Mouse (Mus musculus): ENCODE data around the gene Hes5. TPM values are rescaled to one million over a fixed set of nuclear protein-coding genes. Genes with fewer than 3 reads are reported as not detected.

Hes5 gene
- polyA plus RNA-seq, 1 experiment from 2014 or later: 0.24 TPM

DNA sequence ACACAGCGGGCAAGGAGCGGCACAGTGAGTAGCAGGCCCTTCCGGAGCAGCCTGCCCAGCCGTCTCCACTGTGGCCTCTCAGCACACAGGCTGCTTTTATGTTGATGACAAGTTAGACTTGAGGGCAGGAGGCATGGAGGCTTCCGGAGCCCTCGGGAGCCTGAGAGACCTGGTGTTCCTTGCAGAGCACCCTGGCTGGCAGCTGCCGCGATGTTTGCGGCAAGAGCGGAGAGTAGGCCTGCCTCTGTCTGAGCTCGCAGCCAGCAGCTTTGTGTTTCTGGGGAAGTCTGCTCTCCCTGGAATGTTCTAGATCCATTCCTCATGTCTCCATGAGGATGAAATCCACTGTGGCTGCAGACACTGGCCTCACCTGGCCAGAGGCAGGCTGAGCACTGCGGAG, 11.8 kb downstream of the Hes5 start:
- H3K4me3 ChIP-seq (ENCODE audit: control insufficient read depth in 1 of 2, insufficient read depth in 1 of 2, low read depth in 1 of 2, low read length in 2 of 2): no peak overlapping the region
- H3K9ac ChIP-seq (ENCODE audit: low read length): no peak overlapping the region
- 93% methylated on average over 12 of the region's 12 CpGs for WGBS
- H3K27me3 ChIP-seq (ENCODE audit: control insufficient read depth, insufficient read depth, low read length): no peaks in the 10 kb centered on the region
- no peaks in the 10 kb centered on the region for H3K9me3 ChIP-seq (ENCODE audit: control insufficient read depth, low read length)
- peaks cover 90% of the 10 kb centered on the region for H3K36me3 ChIP-seq (ENCODE audit: control insufficient read depth, insufficient read depth, low read length)
- H3K27ac ChIP-seq (replicated peaks in 1 of 2; ENCODE audit: control insufficient read depth in 1 of 2, insufficient read depth in 1 of 2, low read depth in 2 of 2, low read length in 2 of 2): no peak overlapping the region
- ATAC-seq (ENCODE audit: insufficient number of reproducible peaks, insufficient read depth, low FRiP score, low read depth): no peak
- H3K4me1 ChIP-seq (ENCODE audit: control insufficient read depth in 2 of 2, insufficient read depth in 2 of 2, low read length in 2 of 2): peaks cover 2 to 9% of the 10 kb centered on the region in 2 experiments; a peak in 2 of 4 replicates
- H3K4me2 ChIP-seq (ENCODE audit: low read length): no peak overlapping the region

DNA sequence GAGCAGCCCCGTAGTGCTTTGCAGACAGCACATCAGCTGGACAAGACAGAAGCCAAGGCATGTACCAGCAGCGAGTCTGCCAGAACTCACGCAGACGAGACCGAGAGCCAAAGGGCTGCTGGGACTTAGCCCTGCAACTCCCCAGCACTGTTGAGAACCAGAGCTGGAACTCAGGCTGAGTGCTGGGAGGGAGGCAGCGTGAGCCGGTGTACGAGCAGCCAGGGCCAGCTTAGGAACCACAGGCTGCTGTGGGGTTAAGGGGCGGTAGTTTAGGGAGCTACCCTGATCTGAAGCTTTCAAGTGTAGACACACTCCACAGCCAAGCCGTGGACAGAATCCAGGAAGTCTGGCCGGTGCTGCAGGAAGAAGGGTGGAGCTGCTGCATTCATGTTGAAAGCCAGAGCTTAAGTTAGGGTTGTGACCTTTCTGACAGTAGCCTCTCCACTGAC, 13.5 kb downstream of the Hes5 start:
- ATAC-seq (ENCODE audit: insufficient number of reproducible peaks, insufficient read depth, low FRiP score, low read depth): no peak
- Histone ChIP-seq H3K4me2 (ENCODE audit: low read length) (no peak overlapping the region), H3K9me3 (ENCODE audit: control insufficient read depth, low read length) (no peaks in the 10 kb centered on the region), H3K36me3 (ENCODE audit: control insufficient read depth, insufficient read depth, low read length) (peaks cover 100% of the 10 kb centered on the region), H3K27me3 (ENCODE audit: control insufficient read depth, insufficient read depth, low read length) (no peaks in the 10 kb centered on the region), H3K27ac (replicated peaks in 1 of 2; ENCODE audit: control insufficient read depth in 1 of 2, insufficient read depth in 1 of 2, low read depth in 2 of 2, low read length in 2 of 2) (no peak overlapping the region), H3K4me3 (ENCODE audit: control insufficient read depth in 1 of 2, insufficient read depth in 1 of 2, low read depth in 1 of 2, low read length in 2 of 2) (no peak overlapping the region), H3K4me1 (ENCODE audit: control insufficient read depth in 2 of 2, insufficient read depth in 2 of 2, low read length in 2 of 2) (no peaks in the 10 kb centered on the region), H3K9ac (ENCODE audit: low read length) (no peak overlapping the region)
- 85% methylated on average over 11 of the region's 11 CpGs for WGBS

DNA sequence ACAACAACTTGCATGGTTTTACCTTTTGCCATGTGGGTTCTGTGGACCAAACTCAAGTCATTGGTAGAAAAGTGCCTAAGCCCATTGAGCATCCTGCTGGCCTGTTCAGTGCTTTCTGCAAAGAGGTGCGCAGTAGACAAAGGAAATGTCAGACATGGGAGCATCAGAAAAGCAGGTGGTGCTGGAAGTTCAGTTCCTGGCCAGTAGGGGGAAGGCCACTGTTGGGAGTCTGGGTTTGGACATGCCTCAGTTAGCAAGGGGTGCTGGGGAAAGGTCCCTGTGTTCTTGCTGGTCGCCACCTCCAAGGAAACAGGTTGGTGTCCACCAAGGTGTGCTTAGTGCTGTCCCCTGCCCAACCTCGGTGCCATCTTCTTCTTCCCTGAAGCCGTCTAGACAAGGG, 19.4 kb downstream of the Hes5 start:
- no peak for ATAC-seq (ENCODE audit: insufficient number of reproducible peaks, insufficient read depth, low FRiP score, low read depth)
- Histone ChIP-seq H3K9ac (ENCODE audit: low read length) (no peak overlapping the region), H3K9me3 (ENCODE audit: control insufficient read depth, low read length) (no peaks in the 10 kb centered on the region), H3K36me3 (ENCODE audit: control insufficient read depth, insufficient read depth, low read length) (peaks cover 64% of the 10 kb centered on the region), H3K4me2 (ENCODE audit: low read length) (no peak overlapping the region), H3K27me3 (ENCODE audit: control insufficient read depth, insufficient read depth, low read length) (peaks cover 19% of the 10 kb centered on the region), H3K4me1 (ENCODE audit: control insufficient read depth in 2 of 2, insufficient read depth in 2 of 2, low read length in 2 of 2) (no peaks in the 10 kb centered on the region), H3K4me3 (ENCODE audit: control insufficient read depth in 1 of 2, insufficient read depth in 1 of 2, low read depth in 1 of 2, low read length in 2 of 2) (no peak overlapping the region), H3K27ac (replicated peaks in 1 of 2; ENCODE audit: control insufficient read depth in 1 of 2, insufficient read depth in 1 of 2, low read depth in 2 of 2, low read length in 2 of 2) (no peak overlapping the region)
- WGBS: 86% methylated on average over 4 of the region's 4 CpGs

DNA sequence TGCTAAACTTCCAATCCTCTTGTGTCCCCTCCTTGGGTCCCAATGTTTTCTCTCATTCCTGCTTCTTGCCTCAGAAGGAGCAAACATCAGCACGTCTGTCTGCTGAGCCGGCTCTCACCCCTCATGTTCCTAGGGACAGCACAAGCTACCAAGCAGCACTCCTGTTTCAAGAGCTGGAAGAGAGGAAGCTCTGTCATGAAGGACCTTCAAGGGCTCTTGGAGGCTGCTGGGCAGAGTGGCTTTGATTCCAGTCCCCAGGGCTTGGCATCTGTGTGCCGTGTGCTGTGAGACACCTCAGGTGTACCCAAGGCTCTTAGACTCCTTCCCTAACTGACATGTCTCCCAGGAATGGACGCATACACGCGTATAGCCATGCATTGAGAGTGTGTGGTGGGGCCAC, 20.4 kb downstream of the Hes5 start:
- Histone ChIP-seq H3K4me1 (ENCODE audit: control insufficient read depth in 2 of 2, insufficient read depth in 2 of 2, low read length in 2 of 2) (peaks cover 3 to 4% of the 10 kb centered on the region in 2 experiments; a peak in 2 of 4 replicates), H3K4me3 (ENCODE audit: control insufficient read depth in 1 of 2, insufficient read depth in 1 of 2, low read depth in 1 of 2, low read length in 2 of 2) (no peak overlapping the region), H3K27ac (replicated peaks in 1 of 2; ENCODE audit: control insufficient read depth in 1 of 2, insufficient read depth in 1 of 2, low read depth in 2 of 2, low read length in 2 of 2) (no peak overlapping the region), H3K9ac (ENCODE audit: low read length) (no peak overlapping the region), H3K27me3 (ENCODE audit: control insufficient read depth, insufficient read depth, low read length) (peaks cover 20% of the 10 kb centered on the region), H3K9me3 (ENCODE audit: control insufficient read depth, low read length) (no peaks in the 10 kb centered on the region), H3K36me3 (ENCODE audit: control insufficient read depth, insufficient read depth, low read length) (peaks cover 55% of the 10 kb centered on the region), H3K4me2 (ENCODE audit: low read length) (no peak overlapping the region)
- WGBS: 79% methylated on average over 6 of the region's 6 CpGs
- ATAC-seq (ENCODE audit: insufficient number of reproducible peaks, insufficient read depth, low FRiP score, low read depth): no peak

DNA sequence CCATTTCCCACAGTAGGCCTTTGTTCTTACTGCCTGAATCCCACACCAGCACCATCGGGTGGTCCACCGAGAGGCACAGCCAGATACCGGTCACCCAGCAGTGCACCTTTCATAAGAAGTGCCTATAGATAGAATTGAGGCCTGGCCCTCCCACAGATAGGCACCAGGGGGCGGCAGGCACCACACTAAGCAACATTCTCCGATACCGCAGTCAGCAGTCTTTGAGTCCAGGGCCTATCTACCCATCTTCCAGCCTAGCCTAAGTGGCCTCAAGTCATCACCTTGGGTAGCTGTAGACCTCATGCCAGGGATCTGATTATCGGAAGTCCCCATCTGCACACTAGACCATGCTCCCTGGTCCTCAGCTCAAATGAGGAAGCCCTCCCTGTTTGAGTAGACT, 20.8 kb downstream of the Hes5 start:
- Histone ChIP-seq H3K27ac (replicated peaks in 1 of 2; ENCODE audit: control insufficient read depth in 1 of 2, insufficient read depth in 1 of 2, low read depth in 2 of 2, low read length in 2 of 2) (no peak overlapping the region), H3K4me1 (ENCODE audit: control insufficient read depth in 2 of 2, insufficient read depth in 2 of 2, low read length in 2 of 2) (peaks cover 3 to 6% of the 10 kb centered on the region in 2 experiments; a peak in 2 of 4 replicates)
- WGBS: 33% methylated on average over 7 of the region's 7 CpGs

DNA sequence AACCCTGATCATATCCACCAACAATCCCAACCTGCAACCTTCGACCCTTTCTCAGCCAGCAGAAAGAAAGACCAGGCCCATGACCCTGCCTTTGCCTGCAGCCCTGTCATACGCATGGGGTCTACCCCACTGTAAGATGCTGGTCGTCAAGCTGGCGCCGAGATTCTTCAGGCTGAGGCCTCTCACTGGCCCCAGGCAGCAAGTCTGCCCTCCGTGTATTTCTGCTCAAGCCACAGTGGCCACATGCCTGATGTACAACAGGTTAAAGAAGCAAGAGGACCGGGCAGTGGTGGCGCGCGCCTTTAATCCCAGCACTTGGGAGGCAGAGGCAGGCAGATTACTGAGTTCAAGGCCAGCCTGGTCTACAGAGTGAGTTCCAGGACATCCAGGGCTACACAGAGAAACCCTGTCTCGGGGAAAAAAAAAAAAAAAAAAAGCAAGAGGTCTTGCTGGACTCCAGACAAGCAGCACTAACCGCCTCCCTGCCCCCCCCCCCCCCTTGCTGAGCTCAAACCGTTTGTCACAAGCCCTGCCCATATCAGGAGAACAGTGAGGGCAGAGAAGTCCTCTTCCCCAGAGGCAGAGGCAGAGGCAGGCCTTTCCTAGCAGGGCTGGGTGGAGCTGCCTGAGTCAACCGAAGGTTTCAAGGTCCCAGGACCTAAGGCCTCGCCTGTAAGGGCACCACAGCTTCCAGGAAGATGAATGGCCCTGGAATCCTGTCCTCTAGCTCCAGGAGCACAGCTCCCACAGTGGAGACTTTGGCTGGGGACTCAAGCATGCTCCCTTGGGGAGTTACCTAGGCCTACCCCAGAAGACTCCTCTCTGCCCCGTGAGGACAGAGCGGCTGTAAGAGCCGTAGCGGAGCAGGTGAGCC, 21.8 kb downstream of the Hes5 start:
- Histone ChIP-seq H3K4me1 (ENCODE audit: control insufficient read depth in 2 of 2, insufficient read depth in 2 of 2, low read length in 2 of 2) (peaks cover 3 to 6% of the 10 kb centered on the region in 2 experiments; a peak in 2 of 4 replicates), H3K27ac (replicated peaks in 1 of 2; ENCODE audit: control insufficient read depth in 1 of 2, insufficient read depth in 1 of 2, low read depth in 2 of 2, low read length in 2 of 2) (no peak overlapping the region), H3K4me3 (ENCODE audit: control insufficient read depth in 1 of 2, insufficient read depth in 1 of 2, low read depth in 1 of 2, low read length in 2 of 2) (no peak overlapping the region), H3K36me3 (ENCODE audit: control insufficient read depth, insufficient read depth, low read length) (peaks cover 40% of the 10 kb centered on the region), H3K4me2 (ENCODE audit: low read length) (no peak overlapping the region), H3K9me3 (ENCODE audit: control insufficient read depth, low read length) (no peaks in the 10 kb centered on the region), H3K9ac (ENCODE audit: low read length) (no peak overlapping the region), H3K27me3 (ENCODE audit: control insufficient read depth, insufficient read depth, low read length) (peaks cover 20% of the 10 kb centered on the region)
- ATAC-seq (ENCODE audit: insufficient number of reproducible peaks, insufficient read depth, low FRiP score, low read depth): no peak
- WGBS: 71% methylated on average over 18 of the region's 19 CpGs

More for the DNA sequence above, 20.8 kb downstream of the Hes5 start:
- no peak for ATAC-seq (ENCODE audit: insufficient number of reproducible peaks, insufficient read depth, low FRiP score, low read depth)
- Histone ChIP-seq H3K9ac (ENCODE audit: low read length) (no peak overlapping the region), H3K36me3 (ENCODE audit: control insufficient read depth, insufficient read depth, low read length) (peaks cover 50% of the 10 kb centered on the region), H3K4me2 (ENCODE audit: low read length) (no peak overlapping the region), H3K27me3 (ENCODE audit: control insufficient read depth, insufficient read depth, low read length) (peaks cover 20% of the 10 kb centered on the region), H3K4me3 (ENCODE audit: control insufficient read depth in 1 of 2, insufficient read depth in 1 of 2, low read depth in 1 of 2, low read length in 2 of 2) (no peak overlapping the region), H3K9me3 (ENCODE audit: control insufficient read depth, low read length) (no peaks in the 10 kb centered on the region)

DNA sequence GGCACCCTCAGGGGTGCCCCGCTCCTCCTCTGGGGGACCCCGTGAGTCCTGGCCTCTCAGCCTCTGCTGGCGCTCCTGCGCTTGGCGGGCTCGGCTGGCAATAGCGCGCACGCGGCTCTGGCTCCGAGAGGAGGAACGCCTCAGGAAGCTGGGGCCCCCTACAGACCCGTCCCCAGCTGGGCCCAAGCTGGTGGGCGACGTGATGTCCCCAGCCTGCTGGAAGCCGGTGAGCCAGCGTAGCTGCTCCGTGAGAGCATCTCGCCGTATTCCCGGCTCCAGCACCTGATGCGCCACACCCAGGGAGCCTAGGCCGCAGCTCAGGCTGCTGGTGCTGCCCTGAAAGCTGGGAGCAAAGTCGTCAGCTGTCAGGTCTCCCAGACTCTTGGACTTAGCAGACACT, 23.0 kb downstream of the Hes5 start:
- Histone ChIP-seq H3K36me3 (ENCODE audit: control insufficient read depth, insufficient read depth, low read length) (peaks cover 28% of the 10 kb centered on the region), H3K27me3 (ENCODE audit: control insufficient read depth, insufficient read depth, low read length) (peaks cover 20% of the 10 kb centered on the region), H3K9ac (ENCODE audit: low read length) (no peak overlapping the region), H3K27ac (replicated peaks in 1 of 2; ENCODE audit: control insufficient read depth in 1 of 2, insufficient read depth in 1 of 2, low read depth in 2 of 2, low read length in 2 of 2) (no peak overlapping the region), H3K4me2 (ENCODE audit: low read length) (no peak overlapping the region), H3K4me1 (ENCODE audit: control insufficient read depth in 2 of 2, insufficient read depth in 2 of 2, low read length in 2 of 2) (peaks cover 3 to 6% of the 10 kb centered on the region in 2 experiments; a peak in 2 of 4 replicates), H3K4me3 (ENCODE audit: control insufficient read depth in 1 of 2, insufficient read depth in 1 of 2, low read depth in 1 of 2, low read length in 2 of 2) (no peak overlapping the region), H3K9me3 (ENCODE audit: control insufficient read depth, low read length) (no peaks in the 10 kb centered on the region)
- ATAC-seq (ENCODE audit: insufficient number of reproducible peaks, insufficient read depth, low FRiP score, low read depth): no peak
- 20% methylated on average over 24 of the region's 24 CpGs for WGBS

Measured in heart, embryonic 14.5 days (tissue).